Mouse (Mus musculus) testis, adult 2 months (tissue): Measurements from ENCODE around the gene Nr3c2. TPM values are rescaled to one million over a fixed set of nuclear protein-coding genes. Genes with fewer than 3 reads are reported as not detected.

Source experiments
- H3K27ac ChIP-seq: fragments of 200-500 bp; 2 replicates; pipeline ENCODE4 v1.5.1; 2012; ENCODE audit warnings: low read depth, low read length; ENCODE audit not compliant: control insufficient read depth, insufficient read depth
- H3K27me3 ChIP-seq: fragments of 200-500 bp; 2 replicates; pipeline ENCODE4 v1.6.1; 2012; ENCODE audit warnings: mild to moderate bottlenecking, low read length, moderate library complexity; ENCODE audit not compliant: control insufficient read depth, insufficient read depth
- H3K36me3 ChIP-seq: fragments of 200-500 bp; 2 replicates; pipeline ENCODE4 v1.6.1; 2012; ENCODE audit warnings: mild to moderate bottlenecking, low read length; ENCODE audit not compliant: control insufficient read depth, insufficient read depth
- H3K4me1 ChIP-seq: fragments of 200-500 bp; 2 replicates; pipeline ENCODE4 v1.6.1; 2012; ENCODE audit warnings: low read length; ENCODE audit not compliant: control insufficient read depth, insufficient read depth
- H3K4me3 ChIP-seq: fragments of 200-500 bp; 2 replicates; pipeline ENCODE4 v1.5.1; 2012; ENCODE audit warnings: low read depth, mild to moderate bottlenecking, low read length, moderate library complexity, mixed read lengths; ENCODE audit not compliant: control insufficient read depth
- CTCF ChIP-seq: fragments of 200-500 bp; IDR thresholded peaks from 2 replicates; pipeline ENCODE4 v1.5.1; 2012; ENCODE audit warnings: low read depth, mild to moderate bottlenecking, inconsistent platforms, low read length, moderate library complexity; ENCODE audit not compliant: control insufficient read depth, insufficient read depth, insufficient replicate concordance
- POLR2A ChIP-seq: fragments of 200-500 bp; IDR thresholded peaks from 2 replicates; pipeline ENCODE4 v1.6.1; 2012; ENCODE audit warnings: low read depth, mild to moderate bottlenecking, inconsistent platforms, low read length, moderate library complexity; ENCODE audit not compliant: control insufficient read depth
- polyA plus RNA-seq: library from polyadenylated mRNA; depleted of rRNA; stranded (reverse); fragments of >200 nt; gene quantifications from 2 replicates; pipeline ENCODE4 v1.2.3, GENCODE M21; 2012

Gene Nr3c2
- polyA plus RNA-seq, 1 experiment: 4.0 TPM

DNA sequence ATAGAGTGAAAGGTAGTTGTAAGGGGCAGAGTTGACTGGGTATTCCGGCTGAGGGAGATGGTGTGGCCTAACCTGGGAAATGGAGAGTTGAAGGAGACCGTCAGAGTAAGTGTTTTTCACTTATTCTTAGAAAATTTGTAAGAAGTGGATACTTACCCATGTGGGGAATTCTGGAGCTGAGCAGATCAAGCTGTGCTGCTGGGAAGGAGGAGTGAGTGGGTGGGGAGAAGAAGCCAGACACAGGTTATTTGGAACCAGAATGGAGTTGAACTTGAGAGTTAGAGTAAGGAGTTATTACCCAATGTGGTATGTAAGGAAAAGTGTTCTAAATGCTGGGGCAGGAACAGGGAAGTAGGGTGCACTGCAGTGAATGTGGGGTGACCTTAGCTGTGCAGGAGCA is 16.0 kb downstream of the Nr3c2 start:
- Histone ChIP-seq H3K27ac (no peak overlapping the region), H3K4me3 (no peak overlapping the region), H3K36me3 (no peaks in the 10 kb centered on the region), H3K4me1 (no peaks in the 10 kb centered on the region), H3K27me3 (no peaks in the 10 kb centered on the region)
- TF ChIP-seq CTCF: no peak
- no peak for TF ChIP-seq POLR2A

GRCm38 (mm10) chr8:76919546-76919945 is 20.3 kb downstream of the Nr3c2 start:
- H3K36me3 ChIP-seq: no peaks in the 10 kb centered on the region
- H3K4me3 ChIP-seq: no peak overlapping the region
- no peaks in the 10 kb centered on the region for H3K27me3 ChIP-seq
- no peak overlapping the region for H3K27ac ChIP-seq
- TF ChIP-seq POLR2A (no peak), CTCF (no peak)
- no peaks in the 10 kb centered on the region for H3K4me1 ChIP-seq

DNA sequence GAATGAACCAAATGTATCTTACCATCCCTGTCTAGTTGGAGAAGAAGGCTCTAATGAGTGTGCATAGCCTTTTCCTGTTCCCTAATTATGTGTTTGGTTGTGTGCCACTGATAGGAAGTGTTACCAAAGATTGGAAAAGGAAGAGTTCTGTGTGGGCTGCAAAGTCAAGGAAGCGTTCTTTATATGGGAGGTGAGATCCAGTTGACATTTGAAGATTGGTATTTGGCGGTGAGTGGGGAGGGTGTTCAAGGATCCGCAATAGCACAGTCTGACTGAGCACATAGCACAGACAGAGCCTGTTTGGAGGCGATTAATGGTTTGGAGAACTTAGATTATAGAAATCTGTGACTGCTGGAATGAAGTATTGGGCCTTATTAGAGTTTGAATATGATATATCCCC is 24.9 kb downstream of the Nr3c2 start:
- no peak overlapping the region for H3K4me3 ChIP-seq
- H3K27ac ChIP-seq: no peak overlapping the region
- H3K4me1 ChIP-seq: no peaks in the 10 kb centered on the region
- no peaks in the 10 kb centered on the region for H3K27me3 ChIP-seq
- no peaks in the 10 kb centered on the region for H3K36me3 ChIP-seq
- TF ChIP-seq POLR2A: no peak

- Histone ChIP-seq H3K27me3 (no peaks in the 10 kb centered on the region), H3K36me3 (no peaks in the 10 kb centered on the region), H3K27ac (no peak overlapping the region), H3K4me3 (no peak overlapping the region), H3K4me1 (no peaks in the 10 kb centered on the region)
- no peak for TF ChIP-seq CTCF
- no peak for TF ChIP-seq POLR2A
Measured at GRCm38 (mm10) chr8:76928326-76928725, 29.1 kb downstream of the Nr3c2 start.

DNA sequence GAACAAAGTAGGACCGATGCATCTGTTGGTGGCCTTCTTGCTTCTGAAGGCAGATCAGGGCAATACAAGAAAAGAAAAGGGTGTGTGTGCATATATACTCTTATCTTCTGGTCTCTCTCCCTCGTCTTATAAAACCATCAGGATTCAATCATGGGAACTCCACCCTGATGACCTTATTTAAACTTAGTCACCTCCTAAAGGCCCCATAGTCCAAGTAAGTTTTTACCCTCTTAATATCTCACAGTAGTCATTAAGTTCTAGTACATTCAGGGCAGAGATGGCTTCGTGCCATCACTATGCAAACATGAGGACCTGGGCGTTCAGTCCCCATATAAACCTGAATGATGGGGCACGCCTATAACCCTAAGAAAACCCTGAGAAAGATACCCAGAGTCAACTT is 29.6 kb downstream of the Nr3c2 start:
- H3K27ac ChIP-seq: no peak overlapping the region
- H3K36me3 ChIP-seq: no peaks in the 10 kb centered on the region
- H3K4me1 ChIP-seq: no peaks in the 10 kb centered on the region
- no peak overlapping the region for H3K4me3 ChIP-seq
- H3K27me3 ChIP-seq: no peaks in the 10 kb centered on the region
- TF ChIP-seq POLR2A (no peak), CTCF (no peak)

GRCm38 (mm10) chr8:76965046-76965445 is 65.8 kb downstream of the Nr3c2 start:
- no peak overlapping the region for H3K4me3 ChIP-seq
- H3K27ac ChIP-seq: no peak overlapping the region
- H3K36me3 ChIP-seq: no peaks in the 10 kb centered on the region
- no peaks in the 10 kb centered on the region for H3K27me3 ChIP-seq
- no peaks in the 10 kb centered on the region for H3K4me1 ChIP-seq
- TF ChIP-seq CTCF: no peak
- TF ChIP-seq POLR2A: no peak

DNA sequence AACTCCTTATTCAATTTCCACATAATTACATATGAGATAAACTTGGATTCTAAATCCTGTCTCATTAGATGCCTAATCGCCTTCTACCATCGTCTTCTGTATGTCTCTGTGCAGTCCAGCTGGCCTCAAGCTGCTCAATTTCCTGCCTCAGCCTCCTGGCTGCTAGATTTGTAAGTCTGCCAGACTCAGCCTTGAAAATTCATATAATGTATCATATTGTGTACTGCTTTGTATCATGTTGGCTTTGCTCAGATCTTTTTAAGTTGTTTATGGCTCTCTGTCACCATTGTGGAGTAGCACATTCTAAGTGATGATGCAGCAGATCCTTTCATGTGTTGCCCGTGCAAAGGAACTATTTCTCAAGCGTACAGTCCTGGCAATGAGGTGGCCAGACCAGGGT is 71.9 kb downstream of the Nr3c2 start:
- Histone ChIP-seq H3K36me3 (no peaks in the 10 kb centered on the region), H3K4me1 (no peaks in the 10 kb centered on the region; the same call in 1 of the 2 replicates), H3K27me3 (no peaks in the 10 kb centered on the region), H3K27ac (peak overlapping the region; percentile 36; the same call in 1 of the 2 replicates), H3K4me3 (no peak overlapping the region)
- TF ChIP-seq POLR2A (no peak), CTCF (no peak)

DNA sequence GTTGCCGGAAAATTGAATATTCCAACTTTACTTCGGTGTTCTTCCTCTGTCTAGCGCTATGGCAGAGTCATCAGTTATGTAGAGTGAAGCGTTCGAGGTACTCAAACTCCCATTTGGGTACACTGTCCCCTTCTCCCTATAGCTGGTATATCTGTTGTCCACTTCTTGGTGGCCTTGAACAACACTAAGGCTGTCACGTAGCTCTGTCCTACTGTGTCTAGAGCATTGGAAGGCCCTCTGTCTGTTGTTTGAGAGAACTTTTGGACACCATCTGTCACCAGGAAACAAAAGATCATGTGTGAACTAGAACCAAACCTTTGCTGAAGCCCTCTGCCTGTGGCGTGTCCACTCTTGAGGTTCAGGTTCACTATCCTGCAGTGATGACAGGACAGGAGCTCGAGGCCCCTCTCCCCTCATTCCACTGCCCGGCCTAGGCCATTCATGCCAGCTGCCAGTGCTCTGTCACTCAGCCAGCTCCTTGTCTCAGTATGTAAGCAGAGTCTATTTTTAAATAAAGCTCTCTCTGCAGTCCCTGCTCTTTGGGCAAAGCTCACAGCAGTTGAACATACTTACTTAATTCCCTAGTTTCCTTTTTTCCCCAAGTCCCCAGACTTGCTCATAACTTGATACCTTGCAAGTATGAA is 72.6 kb downstream of the Nr3c2 start:
- no peak for TF ChIP-seq CTCF
- TF ChIP-seq POLR2A: no peak
- Histone ChIP-seq H3K4me3 (no peak overlapping the region), H3K4me1 (no peaks in the 10 kb centered on the region; the same call in 1 of the 2 replicates), H3K36me3 (no peaks in the 10 kb centered on the region), H3K27me3 (no peaks in the 10 kb centered on the region), H3K27ac (peak overlapping the region; percentile 39)
